In the genomic region with DNA sequence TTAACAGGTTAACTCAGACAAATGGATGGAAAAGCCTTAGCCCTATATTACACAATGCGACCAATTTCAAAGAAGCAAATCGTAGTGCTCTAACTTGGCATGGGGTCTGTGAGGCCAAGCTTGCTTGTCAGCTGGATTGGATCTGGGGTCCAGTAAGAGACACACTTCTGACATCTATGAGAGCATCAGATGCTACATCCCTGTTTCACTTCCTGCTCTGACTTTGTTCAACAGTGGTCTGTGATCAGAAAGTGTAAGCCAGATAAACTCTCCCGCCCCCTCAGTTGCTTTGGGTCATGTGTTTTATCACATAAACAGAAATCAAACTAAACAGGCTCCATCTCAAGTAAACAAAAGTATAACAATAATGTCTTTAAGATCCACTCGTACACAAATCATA, we compare ENCODE assay signal across 19 mouse cellular contexts. TPM values are rescaled to one million over a fixed set of nuclear protein-coding genes. Genes with fewer than 3 reads are reported as not detected.
DNase-seq lines count a peak whose midpoint lies in the region; ATAC-seq lines count a peak whose summit lies in the region.
"Had no signal": no experiment of that assay in that cellular context is flagged by ENCODE, and none has a peak within 500 bp of the region (broad histone marks: within the 10 kb centered on the region; RNA-seq: fewer than 3 reads in every experiment).

No protein-coding gene starts in this region.

- peak; percentile 42; the same call in 1 of the 2 replicates for ATAC-seq in common myeloid progenitor, adult 5-6 weeks (replicated peaks; ENCODE audit: low read depth, poor library complexity, severe bottlenecking)
- ATAC-seq: activated CD4-positive, CD25-positive, alpha-beta regulatory T cell, adult 4 months; forebrain, embryonic 14.5 days; forebrain, embryonic 16.5 days had no signal

- no peaks in the 10 kb centered on the region for H3K36me3 ChIP-seq in splenic B cell, adult 2 months (ENCODE audit: control insufficient read depth, insufficient read depth, low read length, poor library complexity, severe bottlenecking)
- H3K36me3 ChIP-seq: embryonic facial prominence, embryonic 13.5 days; embryonic facial prominence, embryonic 15.5 days; forebrain, embryonic 10.5 days; forebrain, embryonic 12.5 days; G1E had no signal

- DNase-seq in A20 (ENCODE audit: low read depth, low spot score), result peak; percentile 55
- DNase-seq in splenic B cell, adult 2 months (ENCODE audit: low read depth, low spot score), result peak; percentile 17
- DNase-seq in left cerebral cortex, adult 9 months (ENCODE audit: low spot score in 2 of 2), result no peak
- DNase-seq in lung, postnatal 14 days, result no peak
- DNase-seq: adrenal gland, adult 8-10 months; cerebellum, adult 11-12 months; cerebellum, adult 9-10 months had no signal

- H3K27me3 ChIP-seq in splenic B cell, adult 2 months (ENCODE audit: control insufficient read depth, insufficient read depth, low read length, poor library complexity, severe bottlenecking), result no peaks in the 10 kb centered on the region
- H3K27me3 ChIP-seq: CH12.LX; embryonic facial prominence, embryonic 15.5 days had no signal

RNA-seq across cellular contexts. Expression of gene Acbd7, which starts 12.5 kb away (rescaled TPM):
- total RNA-seq in common myeloid progenitor, adult 5-6 weeks (2017), result 1.7 TPM in 1 of 2 replicates, not detected in the other
- total RNA-seq: adrenal gland, adult 8-10 months; adrenal gland, postnatal 14 days; adrenal gland, postnatal 36 days had no signal

RNA-seq across cellular contexts. Expression of gene Rpp38, which starts 16.0 kb away (rescaled TPM):
- total RNA-seq in common myeloid progenitor, adult 5-6 weeks (2017), result 8.6 and 15.4 TPM in 2 replicates

RNA-seq across cellular contexts. Expression of gene Olah, which starts 48.6 kb away (rescaled TPM):
- not detected in 2 replicates for total RNA-seq in common myeloid progenitor, adult 5-6 weeks (2017)
- total RNA-seq: adrenal gland, postnatal 14 days had no signal

Comparison
In these comparisons a context has a peak if more than half of its experiments do, and no peak if none do; other contexts are left out.
1. DNase-seq: peak in A20 (single experiment) and splenic B cell, adult 2 months (single experiment); none in left cerebral cortex, adult 9 months (0 of 2) and lung, postnatal 14 days (single experiment).